Mouse (Mus musculus): ENCODE data around the gene Tpra1. TPM values are rescaled to one million over a fixed set of nuclear protein-coding genes. Genes with fewer than 3 reads are reported as not detected.
A peak's percentile ranks its signal among the peaks of the same experiment; 100 is the strongest.

Gene Tpra1
- polyA plus RNA-seq, 1 experiment from 2014 or later = 42.8 TPM

DNA sequence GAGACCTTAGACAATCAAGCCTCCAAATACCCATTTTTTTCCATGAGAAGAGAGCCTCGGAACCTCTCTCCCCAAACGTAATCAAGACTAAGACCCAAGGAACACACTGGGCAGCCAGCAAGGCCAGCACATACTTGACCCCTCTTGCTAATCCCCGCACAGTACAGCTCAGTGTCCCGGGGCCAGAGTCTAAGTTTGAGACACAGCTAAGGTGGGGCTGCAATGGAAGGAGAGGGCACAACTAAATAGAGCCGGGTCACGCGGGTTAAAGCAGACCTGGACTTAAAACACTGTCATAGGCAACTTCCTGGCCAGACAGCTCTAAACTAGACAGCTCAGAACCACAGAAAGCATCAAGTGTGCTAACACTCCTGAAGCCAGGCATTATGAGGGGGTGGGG, 11.2 kb upstream of the Tpra1 start:
- Histone ChIP-seq H3K4me1 (replicated peaks) (peaks cover 5% of the 10 kb centered on the region; the same call in 1 of the 2 replicates), H3K27me3 (replicated peaks) (no peaks in the 10 kb centered on the region), H3K27ac (ENCODE audit: poor library complexity, severe bottlenecking) (no peak overlapping the region), H3K9ac (no peak overlapping the region), H3K4me2 (no peak overlapping the region), H3K4me3 (no peak overlapping the region), H3K9me3 (replicated peaks) (no peaks in the 10 kb centered on the region), H3K36me3 (peaks cover 98% of the 10 kb centered on the region)
- ATAC-seq (ENCODE audit: insufficient number of reproducible peaks, low FRiP score) = no peak
- WGBS = 83% methylated on average over 7 of the region's 7 CpGs

GRCm38 (mm10) chr6:88893559-88893958, 8.5 kb upstream of the Tpra1 start:
- 59% methylated on average over 5 of the region's 5 CpGs for WGBS

GRCm38 (mm10) chr6:88895943-88896342, 6.1 kb upstream of the Tpra1 start:
- H3K4me3 ChIP-seq = no peak overlapping the region
- no peaks in the 10 kb centered on the region for H3K27me3 ChIP-seq (replicated peaks)
- no peak overlapping the region for H3K4me2 ChIP-seq
- H3K27ac ChIP-seq (ENCODE audit: poor library complexity, severe bottlenecking) = no peak overlapping the region
- no peak for ATAC-seq (ENCODE audit: insufficient number of reproducible peaks, low FRiP score)
- no peak overlapping the region for H3K9ac ChIP-seq
- no peaks in the 10 kb centered on the region for H3K9me3 ChIP-seq (replicated peaks)
- peaks cover 63% of the 10 kb centered on the region for H3K36me3 ChIP-seq
- 83% methylated on average over 6 of the region's 6 CpGs for WGBS
- H3K4me1 ChIP-seq (replicated peaks) = peaks cover 31% of the 10 kb centered on the region

More at GRCm38 (mm10) chr6:88893559-88893958, 8.5 kb upstream of the Tpra1 start:
- Histone ChIP-seq H3K27ac (ENCODE audit: poor library complexity, severe bottlenecking) (no peak overlapping the region), H3K4me3 (no peak overlapping the region), H3K27me3 (replicated peaks) (no peaks in the 10 kb centered on the region), H3K4me1 (replicated peaks) (peaks cover 23% of the 10 kb centered on the region), H3K9me3 (replicated peaks) (no peaks in the 10 kb centered on the region), H3K4me2 (no peak overlapping the region), H3K9ac (no peak overlapping the region), H3K36me3 (peaks cover 87% of the 10 kb centered on the region)
- no peak for ATAC-seq (ENCODE audit: insufficient number of reproducible peaks, low FRiP score)

DNA sequence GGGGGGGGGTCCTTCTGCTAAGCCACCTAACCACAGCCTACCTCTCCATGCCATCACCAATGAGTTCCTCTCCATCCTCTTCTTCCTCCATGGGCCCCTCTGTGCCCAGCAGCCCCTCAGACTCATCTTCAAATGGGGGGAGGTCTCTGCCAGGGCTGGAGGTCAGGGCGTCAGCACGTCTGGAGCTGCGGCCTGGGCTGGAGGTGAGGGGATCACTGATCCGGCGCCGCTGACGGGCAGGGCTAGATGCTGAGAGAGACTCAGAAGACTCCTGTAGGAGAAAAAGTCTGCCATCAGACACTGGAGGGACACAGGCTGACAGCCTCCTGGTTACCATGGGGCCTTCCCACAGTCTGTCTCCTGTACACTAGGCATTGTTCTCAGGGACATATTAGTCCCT, 4.8 kb upstream of the Tpra1 start:
- peak overlapping the region; percentile 69 for H3K9ac ChIP-seq
- H3K4me2 ChIP-seq = peak overlapping the region; percentile 90
- H3K9me3 ChIP-seq (replicated peaks) = no peaks in the 10 kb centered on the region
- ATAC-seq (ENCODE audit: insufficient number of reproducible peaks, low FRiP score) = no peak
- peaks cover 37% of the 10 kb centered on the region for H3K4me1 ChIP-seq (replicated peaks)
- 54% methylated on average over 7 of the region's 7 CpGs for WGBS
- H3K27me3 ChIP-seq (replicated peaks) = no peaks in the 10 kb centered on the region
- H3K36me3 ChIP-seq = peaks cover 50% of the 10 kb centered on the region
- peak overlapping the region; percentile 79 for H3K4me3 ChIP-seq
- 0 out of 2 replicates have a peak overlapping the region, but pooled peaks have one; percentile 36 for H3K27ac ChIP-seq (ENCODE audit: poor library complexity, severe bottlenecking)

DNA sequence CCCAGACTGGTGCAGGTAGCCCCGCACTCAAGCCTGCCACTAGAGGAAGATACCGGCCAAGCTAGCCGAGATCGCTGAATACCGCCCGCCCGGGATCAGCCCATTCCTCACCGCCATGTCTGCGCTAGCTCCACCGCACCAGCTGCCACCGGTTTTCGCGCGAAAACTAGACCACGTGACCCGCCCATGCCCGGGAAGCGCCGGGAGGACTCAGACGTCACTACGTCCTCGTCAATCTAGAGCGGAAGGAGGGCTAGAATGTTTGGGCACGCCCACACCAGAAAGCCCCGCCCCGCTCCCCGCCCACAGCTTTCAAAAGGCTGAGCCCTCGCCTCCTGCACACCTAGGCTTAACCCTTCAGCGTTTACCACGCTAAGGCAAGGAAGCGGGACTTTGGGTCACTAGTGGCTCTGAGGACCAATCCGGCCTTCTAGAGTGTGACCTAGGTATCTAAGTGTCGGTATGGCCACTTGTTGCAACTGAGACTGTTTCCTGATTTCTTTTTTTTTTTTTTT, 3.5 kb upstream of the Tpra1 start, which contains the start of gene Mcm2:
Gene Mcm2, minus strand, starts transcription at position 247 of the 515 bp plus-strand sequence.
- Histone ChIP-seq H3K4me2 (peak within 1 kb of the TSS; percentile 90), H3K9ac (peak within 1 kb of the TSS; percentile 94), H3K4me3 (peak within 1 kb of the TSS; percentile 79), H3K4me1 (replicated peaks) (peaks cover 46% of the 10 kb centered on the region), H3K9me3 (replicated peaks) (no peaks in the 10 kb centered on the region), H3K27ac (ENCODE audit: poor library complexity, severe bottlenecking) (peak within 1 kb of the TSS; percentile 77), H3K36me3 (peaks cover 36% of the 10 kb centered on the region), H3K27me3 (replicated peaks) (no peaks in the 10 kb centered on the region)
- WGBS = under 1% methylated on average over 33 of the region's 33 CpGs
- ATAC-seq (ENCODE audit: insufficient number of reproducible peaks, low FRiP score) = peak; percentile 81

DNA sequence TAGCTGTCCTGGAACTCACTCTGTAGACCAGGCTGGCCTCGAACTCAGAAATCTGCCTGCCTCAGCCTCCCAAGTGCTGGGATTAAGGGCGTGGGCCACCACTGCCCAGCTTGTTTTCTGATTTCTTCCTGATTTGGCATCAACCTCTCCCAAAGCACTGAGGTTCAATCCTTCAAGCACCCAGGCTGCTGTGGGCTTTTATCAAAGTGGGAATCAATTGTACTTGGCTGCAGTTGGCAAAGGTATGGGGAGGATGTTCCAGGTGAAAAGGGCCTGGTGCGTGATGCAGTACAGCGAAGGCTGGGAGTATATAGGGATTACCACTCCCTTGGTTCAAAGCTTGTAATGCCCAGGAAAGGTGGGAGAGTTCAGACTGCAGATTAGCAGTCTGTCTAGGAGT, 3.0 kb upstream of the Tpra1 start:
- 54% methylated on average over 4 of the region's 4 CpGs for WGBS
- Histone ChIP-seq H3K36me3 (peaks cover 32% of the 10 kb centered on the region), H3K4me1 (replicated peaks) (peaks cover 51% of the 10 kb centered on the region), H3K4me3 (peak overlapping the region; percentile 79; the same call in 1 of the 2 replicates), H3K4me2 (peak overlapping the region; percentile 90), H3K9ac (no peak overlapping the region), H3K27me3 (replicated peaks) (no peaks in the 10 kb centered on the region), H3K9me3 (replicated peaks) (no peaks in the 10 kb centered on the region), H3K27ac (ENCODE audit: poor library complexity, severe bottlenecking) (no peak overlapping the region)
- ATAC-seq (ENCODE audit: insufficient number of reproducible peaks, low FRiP score) = no peak

DNA sequence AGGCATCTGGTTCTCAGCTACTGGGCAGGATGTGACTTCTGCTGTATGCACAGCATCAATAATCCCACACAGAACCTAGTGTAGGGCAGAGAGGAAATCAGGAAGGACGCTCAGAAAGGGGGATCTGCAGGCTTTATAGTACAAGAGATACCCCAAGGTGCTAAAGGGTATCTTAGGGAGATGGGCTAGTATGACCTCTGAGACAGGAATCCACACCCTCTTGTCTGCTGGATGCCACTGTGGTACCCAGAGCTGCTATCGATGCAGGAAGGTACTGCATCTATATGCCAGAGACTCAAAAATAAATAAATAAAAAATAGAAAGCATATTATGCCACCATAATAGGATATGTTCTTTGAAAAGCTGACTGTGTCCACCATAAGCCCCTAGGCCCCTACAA, 2.4 kb upstream of the Tpra1 start:
- Histone ChIP-seq H3K4me3 (no peak overlapping the region), H3K4me2 (no peak overlapping the region), H3K4me1 (replicated peaks) (peaks cover 56% of the 10 kb centered on the region), H3K36me3 (peaks cover 27% of the 10 kb centered on the region), H3K27ac (ENCODE audit: poor library complexity, severe bottlenecking) (no peak overlapping the region), H3K9ac (0 out of 2 replicates have a peak overlapping the region, but pooled peaks have one; percentile 15), H3K27me3 (replicated peaks) (no peaks in the 10 kb centered on the region), H3K9me3 (replicated peaks) (no peaks in the 10 kb centered on the region)
- no peak for ATAC-seq (ENCODE audit: insufficient number of reproducible peaks, low FRiP score)
- WGBS = 90% methylated on average over 2 of the region's 2 CpGs

DNA sequence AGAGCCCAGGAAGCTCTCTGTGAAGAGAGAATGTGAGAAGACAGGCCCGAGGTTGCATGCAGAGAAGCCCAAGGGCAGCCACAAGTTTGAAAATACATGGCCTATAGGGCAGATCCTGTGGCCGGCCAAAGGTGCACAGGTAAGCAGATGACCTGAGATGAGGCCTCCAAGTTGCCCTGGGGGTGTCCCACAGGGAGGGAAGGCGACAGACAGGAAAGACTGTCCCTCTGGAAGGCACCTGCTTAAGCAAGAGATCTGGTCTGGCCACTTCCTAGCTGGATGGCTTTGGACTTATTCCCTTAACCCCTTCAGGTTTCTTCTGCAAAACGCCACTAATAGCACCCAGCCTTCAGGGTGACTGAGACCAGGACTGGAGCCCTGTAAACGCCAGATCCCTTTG, 580 bp upstream of the Tpra1 start:
- H3K4me1 ChIP-seq (replicated peaks) = peaks cover 62% of the 10 kb centered on the region
- 0 out of 2 replicates have a peak, but pooled peaks have one; percentile 1 for ATAC-seq (ENCODE audit: insufficient number of reproducible peaks, low FRiP score)
- peak overlapping the region; percentile 94 for H3K4me2 ChIP-seq
- peak overlapping the region; percentile 82 for H3K27ac ChIP-seq (ENCODE audit: poor library complexity, severe bottlenecking)
- peaks cover 9% of the 10 kb centered on the region for H3K36me3 ChIP-seq
- peak overlapping the region; percentile 81 for H3K9ac ChIP-seq
- 9% methylated on average over 5 of the region's 5 CpGs for WGBS
- H3K27me3 ChIP-seq (replicated peaks) = no peaks in the 10 kb centered on the region
- H3K9me3 ChIP-seq (replicated peaks) = no peaks in the 10 kb centered on the region
- H3K4me3 ChIP-seq = peak overlapping the region; percentile 74

GRCm38 (mm10) chr6:88903708-88904107, 1.7 kb downstream of the Tpra1 start:
- no peaks in the 10 kb centered on the region for H3K9me3 ChIP-seq (replicated peaks)
- H3K9ac ChIP-seq = peak overlapping the region; percentile 83; the same call in 1 of the 2 replicates
- peak overlapping the region; percentile 94 for H3K4me2 ChIP-seq
- H3K27ac ChIP-seq (ENCODE audit: poor library complexity, severe bottlenecking) = no peak overlapping the region
- 79% methylated on average over 5 of the region's 5 CpGs for WGBS
- H3K27me3 ChIP-seq (replicated peaks) = no peaks in the 10 kb centered on the region
- H3K4me3 ChIP-seq = peak overlapping the region; percentile 74
- ATAC-seq (ENCODE audit: insufficient number of reproducible peaks, low FRiP score) = no peak
- peaks cover 10% of the 10 kb centered on the region for H3K36me3 ChIP-seq
- H3K4me1 ChIP-seq (replicated peaks) = peaks cover 58% of the 10 kb centered on the region

DNA sequence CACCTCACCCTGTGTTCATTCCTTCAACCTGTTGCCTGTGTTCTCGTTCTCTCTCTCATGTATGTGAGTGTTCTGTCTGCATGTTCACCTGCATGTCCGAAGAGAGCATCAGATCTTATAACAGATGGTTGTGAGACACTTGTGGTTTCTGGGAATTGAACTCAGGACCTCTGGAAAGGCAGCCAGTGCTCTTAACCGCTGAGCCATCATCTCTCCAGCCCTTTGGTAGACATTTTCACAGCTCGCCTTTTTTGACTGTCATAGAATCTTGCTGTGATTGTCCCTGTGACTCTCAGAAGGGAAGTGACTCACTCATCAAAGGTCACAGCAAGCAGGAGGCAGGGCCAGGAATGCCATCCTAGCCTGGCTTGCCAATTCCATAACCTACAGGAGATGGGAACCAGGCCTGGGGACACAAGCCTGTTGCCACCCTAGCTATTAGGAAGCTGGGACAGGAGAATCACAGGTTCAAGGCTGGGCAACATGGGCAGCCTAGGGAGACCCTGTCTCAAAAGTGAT, 2.5 kb downstream of the Tpra1 start:
- Histone ChIP-seq H3K27ac (ENCODE audit: poor library complexity, severe bottlenecking) (no peak overlapping the region), H3K4me1 (replicated peaks) (peaks cover 52% of the 10 kb centered on the region), H3K9me3 (replicated peaks) (no peaks in the 10 kb centered on the region), H3K4me2 (peak overlapping the region; percentile 94), H3K27me3 (replicated peaks) (no peaks in the 10 kb centered on the region), H3K9ac (no peak overlapping the region), H3K4me3 (no peak overlapping the region), H3K36me3 (peaks cover 17% of the 10 kb centered on the region)
- WGBS = 80% methylated on average over 4 of the region's 4 CpGs
- no peak for ATAC-seq (ENCODE audit: insufficient number of reproducible peaks, low FRiP score)

GRCm38 (mm10) chr6:88905042-88905441, 3.0 kb downstream of the Tpra1 start:
- ATAC-seq (ENCODE audit: insufficient number of reproducible peaks, low FRiP score) = no peak
- Histone ChIP-seq H3K9ac (no peak overlapping the region), H3K27me3 (replicated peaks) (no peaks in the 10 kb centered on the region), H3K4me2 (no peak overlapping the region), H3K4me3 (no peak overlapping the region), H3K36me3 (peaks cover 22% of the 10 kb centered on the region), H3K27ac (ENCODE audit: poor library complexity, severe bottlenecking) (no peak overlapping the region), H3K9me3 (replicated peaks) (no peaks in the 10 kb centered on the region), H3K4me1 (replicated peaks) (peaks cover 52% of the 10 kb centered on the region)
- 84% methylated on average over 7 of the region's 7 CpGs for WGBS

Measured in heart, embryonic 12.5 days (tissue).